Mouse (Mus musculus): ENCODE measurements around the gene Lrp6. TPM values are rescaled to one million over a fixed set of nuclear protein-coding genes. Genes with fewer than 3 reads are reported as not detected.
A peak's percentile ranks its signal among the peaks of the same experiment; 100 is the strongest.

Lrp6 gene
- polyA plus RNA-seq, 1 experiment: 3.6 TPM

DNA sequence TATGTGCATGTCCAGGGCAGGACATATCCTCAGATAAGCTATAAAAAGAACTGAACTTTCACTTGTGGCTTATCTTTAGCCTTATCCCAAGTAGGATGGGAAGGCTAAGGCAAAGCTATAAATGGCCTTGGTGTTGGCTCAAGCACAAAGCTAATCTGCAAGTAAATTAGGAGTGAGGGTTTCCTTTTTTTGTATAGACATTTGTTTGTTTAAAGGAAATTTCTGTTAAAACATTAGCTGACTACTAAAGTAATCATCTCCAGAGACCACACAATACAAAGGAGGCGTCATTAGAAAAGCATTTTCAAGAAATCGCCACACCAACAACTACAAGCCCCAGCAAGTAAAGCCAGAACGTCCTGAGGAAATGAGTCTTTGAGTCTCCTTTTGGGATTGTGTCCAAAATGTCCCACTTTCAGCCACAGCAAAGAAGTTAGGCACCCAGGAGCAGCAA is 8.6 kb upstream of the Lrp6 start:
- TF ChIP-seq CTCF (IDR thresholded peaks at IDR 0.05; ENCODE audit: control insufficient read depth, insufficient read depth, insufficient replicate concordance, low read depth, low read length): no peak
- TF ChIP-seq POLR2A (IDR thresholded peaks at IDR 0.05; ENCODE audit: control insufficient read depth, low read depth, low read length): no peak

DNA sequence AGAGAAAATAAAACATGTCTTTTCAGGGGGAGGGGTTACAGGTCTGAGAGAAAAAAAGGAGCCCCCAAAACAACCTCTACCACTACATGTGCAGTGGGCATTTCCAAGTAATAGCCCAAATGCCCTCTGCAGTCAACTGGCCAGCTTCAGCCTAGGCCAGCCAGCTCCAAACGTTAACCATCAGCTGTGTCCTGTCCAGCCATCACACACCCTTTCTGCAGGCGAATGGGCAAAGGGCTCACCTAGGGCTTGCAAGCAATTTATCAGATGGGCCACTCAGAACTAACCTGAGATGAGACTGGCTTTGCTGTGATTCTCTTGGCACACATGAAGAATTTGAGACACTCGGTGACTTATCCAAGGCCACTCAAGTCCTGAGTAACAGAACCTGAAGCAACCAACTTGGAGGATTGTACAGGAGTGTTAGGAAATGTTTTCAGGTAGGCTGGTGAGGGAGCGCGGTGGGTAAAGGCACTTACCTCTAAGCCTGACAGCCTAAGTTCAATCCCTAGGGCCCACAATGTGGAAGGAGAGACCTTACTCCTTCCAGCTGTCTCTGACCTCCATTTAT is 1.3 kb upstream of the Lrp6 start:
- Histone ChIP-seq H3K4me3 (ENCODE audit: control insufficient read depth, low read depth, low read length) (no peak overlapping the region), H3K4me1 (ENCODE audit: control insufficient read depth, insufficient read depth, low read length) (peaks cover 8% of the 10 kb centered on the region; the same call in 1 of the 2 replicates), H3K27me3 (ENCODE audit: control insufficient read depth, insufficient read depth, low read length) (no peaks in the 10 kb centered on the region), H3K36me3 (ENCODE audit: control insufficient read depth, insufficient read depth, low read length) (no peaks in the 10 kb centered on the region), H3K27ac (ENCODE audit: control insufficient read depth, insufficient read depth, low read depth, low read length) (no peak overlapping the region)
- no peak for TF ChIP-seq POLR2A (IDR thresholded peaks at IDR 0.05; ENCODE audit: control insufficient read depth, low read depth, low read length)
- TF ChIP-seq CTCF (IDR thresholded peaks at IDR 0.05; ENCODE audit: control insufficient read depth, insufficient read depth, insufficient replicate concordance, low read depth, low read length): no peak

More for the DNA sequence above, 8.6 kb upstream of the Lrp6 start:
- Histone ChIP-seq H3K27me3 (ENCODE audit: control insufficient read depth, insufficient read depth, low read length) (no peaks in the 10 kb centered on the region), H3K4me1 (ENCODE audit: control insufficient read depth, insufficient read depth, low read length) (peaks cover 2% of the 10 kb centered on the region; the same call in 1 of the 2 replicates), H3K4me3 (ENCODE audit: control insufficient read depth, low read depth, low read length) (no peak overlapping the region), H3K27ac (ENCODE audit: control insufficient read depth, insufficient read depth, low read depth, low read length) (no peak overlapping the region), H3K36me3 (ENCODE audit: control insufficient read depth, insufficient read depth, low read length) (no peaks in the 10 kb centered on the region)

DNA sequence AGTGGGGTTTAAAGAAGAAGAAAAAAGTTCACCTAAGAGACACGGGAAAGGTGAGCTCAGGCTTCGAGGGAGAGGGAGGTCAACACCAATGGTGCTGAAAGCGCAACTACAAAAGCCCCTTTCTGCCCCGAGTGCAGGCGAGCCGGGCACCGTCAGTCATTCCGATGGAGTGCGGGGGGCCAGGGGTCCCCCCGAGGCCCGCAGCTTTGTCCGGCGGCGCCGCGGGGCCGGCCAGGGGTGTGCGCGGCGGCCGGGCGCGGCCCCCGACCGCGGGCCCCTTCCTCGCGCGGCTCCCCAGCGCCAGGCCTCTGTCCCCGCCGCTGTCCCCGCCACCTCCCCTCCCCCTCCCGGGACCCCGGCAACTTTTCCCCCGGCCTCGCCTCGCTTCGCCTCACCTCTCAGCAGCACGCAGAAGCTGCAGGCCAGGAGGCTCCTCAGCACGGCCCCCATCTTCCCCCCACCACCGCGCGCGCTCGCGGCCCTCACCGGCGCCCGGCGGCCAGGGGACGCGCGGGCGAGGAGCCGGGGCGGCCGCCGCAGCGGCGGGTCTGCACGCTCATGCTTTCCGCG is 432 bp downstream of the Lrp6 start:
- H3K27me3 ChIP-seq (ENCODE audit: control insufficient read depth, insufficient read depth, low read length): no peaks in the 10 kb centered on the region
- no peaks in the 10 kb centered on the region for H3K36me3 ChIP-seq (ENCODE audit: control insufficient read depth, insufficient read depth, low read length)
- H3K27ac ChIP-seq (ENCODE audit: control insufficient read depth, insufficient read depth, low read depth, low read length): peak overlapping the region; percentile 85
- H3K4me1 ChIP-seq (ENCODE audit: control insufficient read depth, insufficient read depth, low read length): peaks cover 8% of the 10 kb centered on the region
- H3K4me3 ChIP-seq (ENCODE audit: control insufficient read depth, low read depth, low read length): peak overlapping the region; percentile 94
- no peak for TF ChIP-seq CTCF (IDR thresholded peaks at IDR 0.05; ENCODE audit: control insufficient read depth, insufficient read depth, insufficient replicate concordance, low read depth, low read length)
- no peak for TF ChIP-seq POLR2A (IDR thresholded peaks at IDR 0.05; ENCODE audit: control insufficient read depth, low read depth, low read length)

DNA sequence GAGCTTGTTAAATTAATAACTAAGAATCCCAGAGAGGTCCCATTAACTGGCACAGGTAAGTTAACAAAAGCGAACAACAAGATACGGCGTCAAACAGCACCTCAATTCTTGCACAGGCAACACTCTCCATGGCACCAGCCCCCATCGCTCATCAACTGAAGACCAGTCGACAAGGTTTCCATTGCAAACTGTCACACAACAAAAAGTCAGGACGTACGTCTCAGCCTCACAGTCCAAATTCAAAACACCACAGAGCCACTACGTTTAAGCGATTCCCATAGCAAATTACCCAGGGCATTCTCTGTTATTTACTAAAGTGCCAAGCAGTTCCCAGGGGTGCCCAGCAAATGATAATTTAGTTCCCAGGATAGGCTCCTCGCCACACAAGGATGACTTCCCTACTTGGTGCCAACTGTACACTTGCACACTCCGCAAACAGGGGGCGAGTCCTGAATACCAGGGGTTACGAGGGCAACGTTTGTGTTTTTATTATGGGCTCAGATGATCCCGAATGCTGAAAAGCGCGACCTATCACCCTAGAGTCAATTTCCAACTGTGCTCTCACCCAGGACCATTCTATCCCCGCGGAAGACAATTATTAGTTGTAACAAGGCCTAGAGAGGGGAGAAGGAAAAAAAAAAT is 1.0 kb downstream of the Lrp6 start:
- Histone ChIP-seq H3K36me3 (ENCODE audit: control insufficient read depth, insufficient read depth, low read length) (no peaks in the 10 kb centered on the region), H3K27me3 (ENCODE audit: control insufficient read depth, insufficient read depth, low read length) (no peaks in the 10 kb centered on the region), H3K4me1 (ENCODE audit: control insufficient read depth, insufficient read depth, low read length) (peaks cover 8% of the 10 kb centered on the region), H3K27ac (ENCODE audit: control insufficient read depth, insufficient read depth, low read depth, low read length) (peak overlapping the region; percentile 32), H3K4me3 (ENCODE audit: control insufficient read depth, low read depth, low read length) (peak overlapping the region; percentile 94)
- no peak for TF ChIP-seq CTCF (IDR thresholded peaks at IDR 0.05; ENCODE audit: control insufficient read depth, insufficient read depth, insufficient replicate concordance, low read depth, low read length)
- TF ChIP-seq POLR2A (IDR thresholded peaks at IDR 0.05; ENCODE audit: control insufficient read depth, low read depth, low read length): no peak

DNA sequence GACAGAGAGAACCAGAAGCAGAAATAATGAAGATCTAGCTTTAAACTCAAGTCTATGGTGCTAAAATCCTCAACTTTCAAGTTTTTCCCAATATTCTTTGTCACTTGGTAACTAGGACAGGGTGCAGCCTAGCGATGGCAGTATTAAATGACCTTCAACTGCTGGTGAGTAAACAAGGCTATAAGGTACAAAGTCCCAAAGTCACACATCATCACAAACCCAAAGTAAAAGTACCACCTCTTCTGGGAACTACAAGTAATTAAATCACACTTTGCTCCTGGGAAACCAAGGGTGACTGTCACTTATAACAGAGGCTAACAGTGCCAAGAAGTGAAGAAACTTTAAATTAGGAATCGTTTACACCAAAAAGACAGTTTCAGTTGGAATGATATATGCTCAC is 2.2 kb downstream of the Lrp6 start:
- no peak for TF ChIP-seq CTCF (IDR thresholded peaks at IDR 0.05; ENCODE audit: control insufficient read depth, insufficient read depth, insufficient replicate concordance, low read depth, low read length)
- TF ChIP-seq POLR2A (IDR thresholded peaks at IDR 0.05; ENCODE audit: control insufficient read depth, low read depth, low read length): no peak
- Histone ChIP-seq H3K27ac (ENCODE audit: control insufficient read depth, insufficient read depth, low read depth, low read length) (no peak overlapping the region), H3K4me3 (ENCODE audit: control insufficient read depth, low read depth, low read length) (no peak overlapping the region)

DNA sequence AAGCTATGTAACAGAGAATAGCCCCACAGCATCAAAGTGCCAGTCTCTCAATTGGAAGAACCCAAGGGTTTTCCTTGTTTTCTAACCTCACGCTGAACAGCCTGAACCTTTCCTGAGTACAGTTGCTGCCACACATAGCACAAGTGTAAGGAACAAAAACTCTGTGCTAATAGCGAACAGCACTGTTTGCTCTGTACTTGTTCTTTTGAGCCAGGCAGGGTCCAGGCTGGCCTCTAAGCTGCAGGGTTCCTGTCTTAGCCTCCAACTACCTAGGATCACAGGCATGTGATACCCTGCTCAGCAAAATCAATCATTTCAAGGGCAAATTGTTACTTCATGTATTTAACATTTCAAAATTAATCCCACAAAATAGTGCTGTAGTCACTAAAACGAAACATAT is 7.1 kb downstream of the Lrp6 start:
- no peaks in the 10 kb centered on the region; the same call in 1 of the 2 replicates for H3K4me1 ChIP-seq (ENCODE audit: control insufficient read depth, insufficient read depth, low read length)
- no peak overlapping the region for H3K4me3 ChIP-seq (ENCODE audit: control insufficient read depth, low read depth, low read length)
- H3K27ac ChIP-seq (ENCODE audit: control insufficient read depth, insufficient read depth, low read depth, low read length): no peak overlapping the region
- no peaks in the 10 kb centered on the region for H3K36me3 ChIP-seq (ENCODE audit: control insufficient read depth, insufficient read depth, low read length)
- H3K27me3 ChIP-seq (ENCODE audit: control insufficient read depth, insufficient read depth, low read length): no peaks in the 10 kb centered on the region
- TF ChIP-seq POLR2A (IDR thresholded peaks at IDR 0.05; ENCODE audit: control insufficient read depth, low read depth, low read length): no peak
- TF ChIP-seq CTCF (IDR thresholded peaks at IDR 0.05; ENCODE audit: control insufficient read depth, insufficient read depth, insufficient replicate concordance, low read depth, low read length): no peak

More for the DNA sequence above, 2.2 kb downstream of the Lrp6 start:
- Histone ChIP-seq H3K36me3 (ENCODE audit: control insufficient read depth, insufficient read depth, low read length) (no peaks in the 10 kb centered on the region), H3K27me3 (ENCODE audit: control insufficient read depth, insufficient read depth, low read length) (no peaks in the 10 kb centered on the region), H3K4me1 (ENCODE audit: control insufficient read depth, insufficient read depth, low read length) (peaks cover 8% of the 10 kb centered on the region)

DNA sequence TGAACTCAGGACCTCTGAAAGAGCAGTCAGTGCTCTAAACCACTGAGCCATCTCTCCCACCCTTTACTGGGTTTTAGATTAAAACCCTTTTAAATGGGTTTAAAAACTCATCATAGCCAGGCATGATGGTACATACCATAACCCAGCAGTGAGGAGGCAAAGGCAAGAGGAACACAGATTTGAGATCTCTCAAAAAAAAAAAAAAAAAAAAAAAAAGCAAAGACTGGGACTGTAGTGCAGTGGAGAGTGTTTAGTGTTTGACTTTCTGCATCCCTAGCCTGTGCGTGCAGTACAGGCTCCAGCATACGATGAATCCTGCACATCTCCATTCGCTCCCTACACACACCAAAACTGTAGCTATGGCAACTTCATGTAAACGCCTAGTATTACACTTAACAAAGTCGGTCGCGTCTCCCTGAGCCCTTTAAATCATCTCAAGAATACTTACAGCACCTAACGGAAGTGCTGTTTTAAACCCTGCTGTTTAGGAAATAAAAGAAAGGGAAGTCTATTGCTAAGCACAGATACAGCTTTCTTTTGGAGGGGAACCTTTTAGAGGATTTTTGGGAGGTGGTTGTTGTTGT is 8.1 kb downstream of the Lrp6 start:
- Histone ChIP-seq H3K36me3 (ENCODE audit: control insufficient read depth, insufficient read depth, low read length) (no peaks in the 10 kb centered on the region), H3K4me1 (ENCODE audit: control insufficient read depth, insufficient read depth, low read length) (no peaks in the 10 kb centered on the region; the same call in 1 of the 2 replicates), H3K4me3 (ENCODE audit: control insufficient read depth, low read depth, low read length) (no peak overlapping the region), H3K27ac (ENCODE audit: control insufficient read depth, insufficient read depth, low read depth, low read length) (no peak overlapping the region), H3K27me3 (ENCODE audit: control insufficient read depth, insufficient read depth, low read length) (no peaks in the 10 kb centered on the region)
- TF ChIP-seq POLR2A (IDR thresholded peaks at IDR 0.05; ENCODE audit: control insufficient read depth, low read depth, low read length) (no peak), CTCF (IDR thresholded peaks at IDR 0.05; ENCODE audit: control insufficient read depth, insufficient read depth, insufficient replicate concordance, low read depth, low read length) (no peak)
